Mouse (Mus musculus) thymus, postnatal 4 days (tissue): Measurements from ENCODE around the gene Ikzf3.

Experiments used
- DNase-seq: peaks from one replicate; pipeline ENCODE4 v3.0.0; 2021

Gene Ikzf3

GRCm38 (mm10) chr11:98568326-98568725 is 22.5 kb upstream of the Ikzf3 start:
- peak; percentile 71 for DNase-seq

GRCm38 (mm10) chr11:98563921-98564414 is 18.1 kb upstream of the Ikzf3 start:
- no peak for DNase-seq

GRCm38 (mm10) chr11:98563025-98563424 is 17.2 kb upstream of the Ikzf3 start:
- DNase-seq = no peak

- DNase-seq = no peak
These were observed 15.1 kb upstream of the Ikzf3 start for GRCm38 (mm10) chr11:98560942-98561341.

GRCm38 (mm10) chr11:98555124-98555700 is 9.4 kb upstream of the Ikzf3 start:
- DNase-seq = no peak

- DNase-seq = no peak
These were observed 8.1 kb upstream of the Ikzf3 start for GRCm38 (mm10) chr11:98553966-98554365.

- DNase-seq = peak; percentile 99
These were observed 5.4 kb upstream of the Ikzf3 start, which contains the start of gene Zpbp2 for GRCm38 (mm10) chr11:98550975-98551828. Gene Zpbp2 (plus strand): TSS chr11:98551097.

GRCm38 (mm10) chr11:98550311-98550974 is 4.6 kb upstream of the Ikzf3 start:
- peak; percentile 41 for DNase-seq

- no peak for DNase-seq
These were observed 3.5 kb upstream of the Ikzf3 start for GRCm38 (mm10) chr11:98549363-98549762.

GRCm38 (mm10) chr11:98547308-98547693 is 1.5 kb upstream of the Ikzf3 start:
- DNase-seq = no peak

GRCm38 (mm10) chr11:98546529-98547307 is 887 bp upstream of the Ikzf3 start:
- DNase-seq = peak; percentile 31

- DNase-seq = peak; percentile 54
These were observed 747 bp downstream of the Ikzf3 start for GRCm38 (mm10) chr11:98544890-98545677.

GRCm38 (mm10) chr11:98543414-98543813 is 2.4 kb downstream of the Ikzf3 start:
- DNase-seq = no peak

- DNase-seq = no peak
These were observed 3.3 kb downstream of the Ikzf3 start for GRCm38 (mm10) chr11:98542553-98542952.

- DNase-seq = peak; percentile 65
These were observed 5.5 kb downstream of the Ikzf3 start for GRCm38 (mm10) chr11:98540319-98540718.

- DNase-seq = no peak
These were observed 8.3 kb downstream of the Ikzf3 start for GRCm38 (mm10) chr11:98537480-98538034.

GRCm38 (mm10) chr11:98526824-98527461 is 18.9 kb downstream of the Ikzf3 start:
- peak; percentile 59 for DNase-seq

- peak; percentile 73 for DNase-seq
These were observed 20.7 kb downstream of the Ikzf3 start for GRCm38 (mm10) chr11:98525140-98525539.

- DNase-seq = no peak
These were observed 25.4 kb downstream of the Ikzf3 start for GRCm38 (mm10) chr11:98520468-98520867.

- DNase-seq = no peak
These were observed 32.4 kb downstream of the Ikzf3 start for GRCm38 (mm10) chr11:98513356-98513936.

GRCm38 (mm10) chr11:98512881-98513280 is 33.0 kb downstream of the Ikzf3 start:
- DNase-seq = peak; percentile 42
